ENCODE assay signal across 8 mouse cellular contexts in the genomic region with DNA sequence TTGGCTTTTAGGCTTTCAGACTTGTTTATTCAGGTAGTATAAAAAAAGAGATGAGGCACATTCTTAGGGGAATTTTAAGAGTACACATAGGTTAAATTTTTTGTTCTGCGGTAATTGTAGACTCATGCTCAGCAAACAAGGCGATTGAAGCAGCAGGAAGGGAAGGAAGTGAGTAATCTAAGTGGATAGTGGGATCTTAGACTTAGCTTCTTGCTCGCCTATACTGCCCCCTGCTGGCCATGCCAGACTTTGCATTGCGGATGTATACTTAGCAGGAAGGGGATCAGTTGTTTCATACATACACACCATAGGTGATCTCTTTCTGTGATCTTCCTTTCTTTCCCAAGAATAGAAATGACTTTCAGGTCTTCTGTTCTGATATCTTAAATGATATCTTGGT.
DNase-seq lines count a peak whose midpoint lies in the region; ATAC-seq lines count a peak whose summit lies in the region.

No protein-coding gene starts in this region.

- H3K27me3 ChIP-seq in hindbrain, embryonic 11.5 days (ENCODE audit: control insufficient read depth, insufficient read depth, low read length): no peaks in the 10 kb centered on the region
- no peaks in the 10 kb centered on the region for H3K27me3 ChIP-seq in hindbrain, embryonic 16.5 days (replicated peaks; ENCODE audit: control insufficient read depth, insufficient read depth, low read length)
- no peaks in the 10 kb centered on the region for H3K27me3 ChIP-seq in intestine, embryonic 16.5 days (replicated peaks; ENCODE audit: control insufficient read depth, insufficient read depth, low read length)
- no peaks in the 10 kb centered on the region for H3K27me3 ChIP-seq in neural tube, embryonic 11.5 days (ENCODE audit: control insufficient read depth, insufficient read depth, low read length)

- no peaks in the 10 kb centered on the region for H3K9me3 ChIP-seq in hindbrain, embryonic 11.5 days (ENCODE audit: control insufficient read depth, low read length)
- no peaks in the 10 kb centered on the region for H3K9me3 ChIP-seq in hindbrain, embryonic 16.5 days (ENCODE audit: control insufficient read depth, low read length)
- no peaks in the 10 kb centered on the region for H3K9me3 ChIP-seq in intestine, embryonic 16.5 days (ENCODE audit: control insufficient read depth, low read length)
- no peaks in the 10 kb centered on the region for H3K9me3 ChIP-seq in neural tube, embryonic 11.5 days (ENCODE audit: control insufficient read depth, low read length)

- 13% methylated on average over 4 of the region's 4 CpGs for WGBS in hindbrain, embryonic 11.5 days
- WGBS in hindbrain, embryonic 16.5 days: 7% methylated on average over 4 of the region's 4 CpGs
- 2% methylated on average over 4 of the region's 4 CpGs for WGBS in intestine, embryonic 16.5 days
- WGBS in neural tube, embryonic 11.5 days: 12% methylated on average over 4 of the region's 4 CpGs

- H3K4me3 ChIP-seq in hindbrain, embryonic 11.5 days (ENCODE audit: low read depth, low read length): no peak overlapping the region
- no peak overlapping the region for H3K4me3 ChIP-seq in hindbrain, embryonic 16.5 days (ENCODE audit: low read length)
- H3K4me3 ChIP-seq in intestine, embryonic 16.5 days (ENCODE audit: low read length): no peak overlapping the region
- no peak overlapping the region for H3K4me3 ChIP-seq in neural tube, embryonic 11.5 days (ENCODE audit: low read depth, low read length)

- H3K9ac ChIP-seq in hindbrain, embryonic 11.5 days (ENCODE audit: low read depth, low read length): no peak overlapping the region
- H3K9ac ChIP-seq in hindbrain, embryonic 16.5 days (ENCODE audit: low read depth, low read length): no peak overlapping the region
- H3K9ac ChIP-seq in intestine, embryonic 16.5 days (ENCODE audit: low read depth, low read length): no peak overlapping the region
- H3K9ac ChIP-seq in neural tube, embryonic 11.5 days (ENCODE audit: low read length): no peak overlapping the region

- peak; percentile 95 for DNase-seq in hindbrain, embryonic 11.5 days (ENCODE audit: low spot score)
- DNase-seq in cerebellum, adult 18-20 months: peak; percentile 90 to 95
- DNase-seq in left cerebral cortex, postnatal 36 days (ENCODE audit: low spot score in 2 of 2): peak; percentile 84 to 89
- peak; percentile 91 for DNase-seq in neural tube, embryonic 11.5 days (ENCODE audit: low spot score)
- peak; percentile 70 for DNase-seq in telencephalon, adult 2 months (ENCODE audit: low read depth, low spot score)

- ATAC-seq in hindbrain, embryonic 11.5 days (ENCODE audit: low FRiP score): no peak; the same call in 1 of the 2 replicates
- no peak; the same call in 1 of the 2 replicates for ATAC-seq in hindbrain, embryonic 16.5 days
- peak; percentile 79 for ATAC-seq in frontal cortex, adult (ENCODE audit: low TSS enrichment)
- peak; percentile 43 for ATAC-seq in intestine, embryonic 16.5 days
- no peak for ATAC-seq in neural tube, embryonic 11.5 days (ENCODE audit: insufficient read depth, low FRiP score, low TSS enrichment)

- H3K36me3 ChIP-seq in hindbrain, embryonic 11.5 days (ENCODE audit: control insufficient read depth, insufficient read depth, low read length): no peaks in the 10 kb centered on the region
- no peaks in the 10 kb centered on the region for H3K36me3 ChIP-seq in hindbrain, embryonic 16.5 days (ENCODE audit: control insufficient read depth, insufficient read depth, low read length)
- no peaks in the 10 kb centered on the region for H3K36me3 ChIP-seq in intestine, embryonic 16.5 days (ENCODE audit: control insufficient read depth, insufficient read depth, low read length)
- no peaks in the 10 kb centered on the region for H3K36me3 ChIP-seq in neural tube, embryonic 11.5 days (ENCODE audit: control insufficient read depth, insufficient read depth, low read length)

- H3K4me2 ChIP-seq in hindbrain, embryonic 11.5 days (replicated peaks; ENCODE audit: low read depth, low read length): no peak overlapping the region
- no peak overlapping the region for H3K4me2 ChIP-seq in hindbrain, embryonic 16.5 days (ENCODE audit: low read length)
- no peak overlapping the region for H3K4me2 ChIP-seq in intestine, embryonic 16.5 days (ENCODE audit: low read depth, low read length)
- H3K4me2 ChIP-seq in neural tube, embryonic 11.5 days (ENCODE audit: low read depth): no peak overlapping the region

- no peak overlapping the region for H3K27ac ChIP-seq in hindbrain, embryonic 11.5 days (ENCODE audit: low read depth, low read length)
- H3K27ac ChIP-seq in hindbrain, embryonic 16.5 days (ENCODE audit: low read depth, low read length): no peak overlapping the region
- no peak overlapping the region for H3K27ac ChIP-seq in intestine, embryonic 16.5 days (ENCODE audit: low read length)
- H3K27ac ChIP-seq in neural tube, embryonic 11.5 days (ENCODE audit: low read depth, low read length): no peak overlapping the region

- intact Hi-C loops in left cerebral cortex, postnatal 36 days (cut with DNase I): loop anchor here (1.0 to 10.0 kb wide), 4 partner anchors 67 to 780 kb away; no protein-coding TSS in a partner anchor

- H3K4me1 ChIP-seq in hindbrain, embryonic 11.5 days (replicated peaks; ENCODE audit: control insufficient read depth, insufficient read depth, low read length): peaks cover 22% of the 10 kb centered on the region
- H3K4me1 ChIP-seq in hindbrain, embryonic 16.5 days (ENCODE audit: control insufficient read depth, insufficient read depth, low read depth, low read length): peaks cover 31% of the 10 kb centered on the region
- peaks cover 19% of the 10 kb centered on the region; the same call in 1 of the 2 replicates for H3K4me1 ChIP-seq in intestine, embryonic 16.5 days (ENCODE audit: control insufficient read depth, insufficient read depth, low read length)
- H3K4me1 ChIP-seq in neural tube, embryonic 11.5 days (ENCODE audit: control insufficient read depth, insufficient read depth, low read length): peaks cover 25% of the 10 kb centered on the region

Comparison
In these comparisons a context has a peak if more than half of its experiments do, and no peak if none do; other contexts are left out.
1. ATAC-seq: peak in frontal cortex, adult (single experiment) and intestine, embryonic 16.5 days (single experiment); none in hindbrain, embryonic 11.5 days (single experiment), hindbrain, embryonic 16.5 days (single experiment) and neural tube, embryonic 11.5 days (single experiment).
2. Peak in every context shown above with its lines, with median percentiles within 50 percentile points of each other: DNase-seq.